Comparison of ENCODE assay signal across 7 mouse cellular contexts in the genomic region with DNA sequence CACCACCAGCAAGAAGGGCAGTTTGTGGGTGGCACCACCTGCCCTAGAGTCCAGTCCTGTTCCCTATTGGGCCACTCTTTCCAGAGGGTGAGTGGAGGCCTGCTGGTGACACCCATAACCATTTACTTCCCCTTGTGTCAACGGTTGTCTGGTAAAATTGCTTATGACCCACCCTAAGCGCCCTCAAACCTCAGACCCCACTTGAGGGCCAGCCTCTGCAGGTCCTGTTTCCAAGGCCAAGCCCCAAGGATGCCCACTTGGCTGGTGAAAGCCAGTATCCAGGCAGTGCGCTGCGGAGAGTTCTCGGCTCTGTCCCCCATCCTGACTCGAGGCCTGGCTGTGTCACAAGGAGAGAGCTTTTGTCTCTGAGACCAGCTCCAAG. TPM values are rescaled to one million over a fixed set of nuclear protein-coding genes. Genes with fewer than 3 reads are reported as not detected.
DNase-seq lines count a peak whose midpoint lies in the region; ATAC-seq and TF ChIP-seq lines count a peak whose summit lies in the region.

No protein-coding gene starts in this region.

- H3K4me1 ChIP-seq in intestine, embryonic 15.5 days (replicated peaks): peaks cover 81% of the 10 kb centered on the region
- peaks cover 9% of the 10 kb centered on the region; the same call in 1 of the 2 replicates for H3K4me1 ChIP-seq in intestine, postnatal 0 days (replicated peaks; ENCODE audit: control insufficient read depth, insufficient read depth, low read length)
- H3K4me1 ChIP-seq in embryonic facial prominence, embryonic 13.5 days: peaks cover 100% of the 10 kb centered on the region
- peaks cover 55% of the 10 kb centered on the region for H3K4me1 ChIP-seq in forebrain, postnatal 0 days (ENCODE audit: insufficient read depth)
- peaks cover 99% of the 10 kb centered on the region for H3K4me1 ChIP-seq in midbrain, embryonic 12.5 days
- peaks cover 18% of the 10 kb centered on the region for H3K4me1 ChIP-seq in thymus, adult 2 months (replicated peaks; ENCODE audit: control insufficient read depth, insufficient read depth, low read length)

- H3K4me2 ChIP-seq in intestine, embryonic 15.5 days (replicated peaks): no peak overlapping the region
- no peak overlapping the region for H3K4me2 ChIP-seq in intestine, postnatal 0 days (replicated peaks; ENCODE audit: low read depth)
- peak overlapping the region; percentile 48 for H3K4me2 ChIP-seq in embryonic facial prominence, embryonic 13.5 days
- 0 out of 2 replicates have a peak overlapping the region, but pooled peaks have one; percentile 15 for H3K4me2 ChIP-seq in forebrain, postnatal 0 days (ENCODE audit: low read depth)
- H3K4me2 ChIP-seq in midbrain, embryonic 12.5 days (replicated peaks): no peak overlapping the region

- no peak for TF ChIP-seq POLR2A in thymus, adult 2 months (IDR thresholded peaks at IDR 0.05; ENCODE audit: control insufficient read depth, extremely low read depth, insufficient read depth, low read length, poor library complexity)

- H3K27me3 ChIP-seq in intestine, embryonic 15.5 days (replicated peaks): no peaks in the 10 kb centered on the region
- H3K27me3 ChIP-seq in intestine, postnatal 0 days (replicated peaks; ENCODE audit: control insufficient read depth, insufficient read depth, low read length): no peaks in the 10 kb centered on the region
- no peaks in the 10 kb centered on the region for H3K27me3 ChIP-seq in embryonic facial prominence, embryonic 13.5 days
- no peaks in the 10 kb centered on the region for H3K27me3 ChIP-seq in forebrain, postnatal 0 days (ENCODE audit: insufficient read depth, low read length)
- no peaks in the 10 kb centered on the region; the same call in 1 of the 2 replicates for H3K27me3 ChIP-seq in midbrain, embryonic 12.5 days
- H3K27me3 ChIP-seq in thymus, adult 2 months (ENCODE audit: control insufficient read depth, insufficient read depth, low read length): no peaks in the 10 kb centered on the region

- H3K27ac ChIP-seq in intestine, embryonic 15.5 days: 0 out of 2 replicates have a peak overlapping the region, but pooled peaks have one; percentile 64
- H3K27ac ChIP-seq in intestine, postnatal 0 days (ENCODE audit: low read depth, low read length): no peak overlapping the region
- peak overlapping the region; percentile 89 for H3K27ac ChIP-seq in embryonic facial prominence, embryonic 13.5 days
- no peak overlapping the region for H3K27ac ChIP-seq in forebrain, postnatal 0 days (ENCODE audit: low read depth, low read length)
- peak overlapping the region; percentile 72 for H3K27ac ChIP-seq in midbrain, embryonic 12.5 days (replicated peaks)
- no peak overlapping the region for H3K27ac ChIP-seq in thymus, adult 2 months (ENCODE audit: control insufficient read depth, insufficient read depth, low read length)

- H3K4me3 ChIP-seq in intestine, embryonic 15.5 days (replicated peaks): no peak overlapping the region
- H3K4me3 ChIP-seq in intestine, postnatal 0 days (ENCODE audit: low read depth, low read length): no peak overlapping the region
- peak overlapping the region; percentile 4; the same call in 1 of the 2 replicates for H3K4me3 ChIP-seq in embryonic facial prominence, embryonic 13.5 days
- H3K4me3 ChIP-seq in forebrain, postnatal 0 days (ENCODE audit: low read depth, low read length): no peak overlapping the region
- H3K4me3 ChIP-seq in midbrain, embryonic 12.5 days: no peak overlapping the region
- no peak overlapping the region for H3K4me3 ChIP-seq in thymus, adult 2 months (ENCODE audit: control insufficient read depth, insufficient read depth, low read length)

- no peak for ATAC-seq in intestine, embryonic 15.5 days
- no peak for ATAC-seq in intestine, postnatal 0 days
- no peak for ATAC-seq in embryonic facial prominence, embryonic 13.5 days (ENCODE audit: insufficient number of reproducible peaks, insufficient read depth, low FRiP score, low TSS enrichment, low read depth)
- ATAC-seq in forebrain, postnatal 0 days: no peak
- ATAC-seq in midbrain, embryonic 12.5 days (ENCODE audit: low FRiP score, low read depth): no peak

- DNase-seq in forebrain, postnatal 0 days: no peak
- DNase-seq in thymus, adult 2 months: no peak
- DNase-seq in layer of hippocampus, adult 11-12 months (ENCODE audit: low spot score): no peak

- no peak overlapping the region for H3K9ac ChIP-seq in intestine, embryonic 15.5 days
- no peak overlapping the region for H3K9ac ChIP-seq in intestine, postnatal 0 days (ENCODE audit: low read depth, low read length)
- no peak overlapping the region for H3K9ac ChIP-seq in embryonic facial prominence, embryonic 13.5 days
- H3K9ac ChIP-seq in forebrain, postnatal 0 days: no peak overlapping the region
- no peak overlapping the region for H3K9ac ChIP-seq in midbrain, embryonic 12.5 days (replicated peaks)

- WGBS in intestine, embryonic 15.5 days: 87% methylated on average over 6 of the region's 6 CpGs
- 88% methylated on average over 6 of the region's 6 CpGs for WGBS in intestine, postnatal 0 days
- WGBS in embryonic facial prominence, embryonic 13.5 days: 80% methylated on average over 6 of the region's 6 CpGs
- 59% methylated on average over 6 of the region's 6 CpGs for WGBS in forebrain, postnatal 0 days
- WGBS in midbrain, embryonic 12.5 days: 77% methylated on average over 6 of the region's 6 CpGs
- 67% methylated on average over 6 of the region's 6 CpGs for WGBS in thymus, adult 2 months

- no peaks in the 10 kb centered on the region for H3K9me3 ChIP-seq in intestine, embryonic 15.5 days
- no peaks in the 10 kb centered on the region for H3K9me3 ChIP-seq in intestine, postnatal 0 days (ENCODE audit: control insufficient read depth)
- no peaks in the 10 kb centered on the region for H3K9me3 ChIP-seq in embryonic facial prominence, embryonic 13.5 days
- no peaks in the 10 kb centered on the region for H3K9me3 ChIP-seq in forebrain, postnatal 0 days (ENCODE audit: low read length)
- H3K9me3 ChIP-seq in midbrain, embryonic 12.5 days: no peaks in the 10 kb centered on the region

- no peaks in the 10 kb centered on the region; the same call in 1 of the 2 replicates for H3K36me3 ChIP-seq in intestine, embryonic 15.5 days
- H3K36me3 ChIP-seq in intestine, postnatal 0 days (ENCODE audit: control insufficient read depth, insufficient read depth): no peaks in the 10 kb centered on the region; the same call in 1 of the 2 replicates
- peaks cover 15% of the 10 kb centered on the region; the same call in 1 of the 2 replicates for H3K36me3 ChIP-seq in embryonic facial prominence, embryonic 13.5 days
- H3K36me3 ChIP-seq in forebrain, postnatal 0 days (ENCODE audit: insufficient read depth): peaks cover 2% of the 10 kb centered on the region; the same call in 1 of the 2 replicates
- peaks cover 33% of the 10 kb centered on the region for H3K36me3 ChIP-seq in midbrain, embryonic 12.5 days
- no peaks in the 10 kb centered on the region for H3K36me3 ChIP-seq in thymus, adult 2 months (ENCODE audit: control insufficient read depth, insufficient read depth, low read length)

- no peak for TF ChIP-seq CTCF in intestine, postnatal 0 days (IDR thresholded peaks at IDR 0.05; ENCODE audit: low read depth)
- no peak for TF ChIP-seq CTCF in forebrain, postnatal 0 days (IDR thresholded peaks at IDR 0.05; ENCODE audit: low read depth)
- no peak for TF ChIP-seq CTCF in thymus, adult 2 months (IDR thresholded peaks at IDR 0.05; ENCODE audit: borderline replicate concordance, control insufficient read depth, extremely low read depth, insufficient read depth, low read length, poor library complexity)

RNA-seq across cellular contexts. Expression of gene Bahcc1, which starts 28.0 kb away (rescaled TPM):
- 5.8 and 7.1 TPM in 2 replicates for polyA plus RNA-seq in intestine, embryonic 15.5 days (2015; fragmentation: Nextera tagmentation; extraction: Ambion mirVana)
- 3.1 and 4.2 TPM in 2 replicates for polyA plus RNA-seq in intestine, postnatal 0 days (2015; fragmentation: Nextera tagmentation; extraction: Ambion mirVana)
- 13.1 and 13.9 TPM in 2 replicates for polyA plus RNA-seq in embryonic facial prominence, embryonic 13.5 days (2015; fragmentation: Nextera tagmentation; extraction: Ambion mirVana)
- 19.3 and 26.5 TPM in 2 replicates for total RNA-seq in forebrain, postnatal 0 days (2014; rRNA removed)
- 3.9 and 6.5 TPM in 2 replicates for polyA plus RNA-seq in forebrain, postnatal 0 days (2015; fragmentation: Nextera tagmentation; extraction: Ambion mirVana)
- polyA plus RNA-seq in midbrain, embryonic 12.5 days (2016; fragmentation: Nextera tagmentation; extraction: Ambion mirVana): 25.1 and 26.1 TPM in 2 replicates
- polyA plus RNA-seq in thymus, adult 2 months (2012; rRNA removed): 11.0 and 15.1 TPM in 2 replicates

Comparison
In these comparisons a context has a peak if more than half of its experiments do, and no peak if none do; other contexts are left out.
1. H3K27ac ChIP-seq: peak in intestine, embryonic 15.5 days (single experiment), embryonic facial prominence, embryonic 13.5 days (single experiment) and midbrain, embryonic 12.5 days (single experiment); none in intestine, postnatal 0 days (single experiment), forebrain, postnatal 0 days (single experiment) and thymus, adult 2 months (single experiment).
2. H3K4me2 ChIP-seq: peak in embryonic facial prominence, embryonic 13.5 days (single experiment) and forebrain, postnatal 0 days (single experiment); none in intestine, embryonic 15.5 days (single experiment), intestine, postnatal 0 days (single experiment) and midbrain, embryonic 12.5 days (single experiment).